Comparison of ENCODE assay signal across 25 mouse cellular contexts in the genomic region with DNA sequence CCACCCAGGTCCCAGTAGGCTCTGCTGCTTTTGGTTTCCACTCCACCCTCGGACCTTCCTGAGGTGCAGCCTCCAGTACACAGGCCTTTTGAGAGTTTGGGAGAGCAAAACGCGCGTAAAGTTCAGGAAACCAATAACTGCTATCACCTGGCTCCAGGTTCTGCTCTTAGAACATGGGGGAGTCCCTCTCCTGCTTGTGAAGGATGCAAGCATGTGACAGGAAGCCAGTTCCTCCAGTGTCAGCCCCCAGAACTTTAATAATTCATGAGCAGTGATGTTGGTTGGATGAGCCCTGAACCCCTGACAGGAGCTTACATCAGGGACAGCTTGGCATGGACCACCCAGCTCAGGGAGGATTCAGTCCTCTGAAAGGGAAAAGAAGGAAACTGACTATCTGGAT.
"Had no signal": no experiment of that assay in that cellular context is flagged by ENCODE, and none has a peak within 500 bp of the region (broad histone marks: within the 10 kb centered on the region; RNA-seq: fewer than 3 reads in every experiment).

No protein-coding gene starts in this region.

- DNase-seq: gastrocnemius, adult 2 months; gastrocnemius, postnatal 10 days; gastrocnemius, postnatal 25 days; heart, postnatal 14 days; heart, postnatal 36 days; kidney, adult 11 months; kidney, adult 2 months; kidney, adult 9 months; kidney, postnatal 14 days; kidney, postnatal 36 days; layer of hippocampus, postnatal 36 days; left cerebral cortex, postnatal 4 days had no signal

- H3K27me3 ChIP-seq: heart, embryonic 13.5 days; heart, embryonic 15.5 days; hindbrain, embryonic 13.5 days; hindbrain, embryonic 15.5 days; intestine, embryonic 15.5 days; kidney, embryonic 15.5 days; limb, embryonic 13.5 days; limb, embryonic 15.5 days; liver, embryonic 12.5 days had no signal

- H3K9me3 ChIP-seq: heart, embryonic 10.5 days; heart, embryonic 13.5 days; heart, embryonic 15.5 days; hindbrain, embryonic 13.5 days; hindbrain, embryonic 15.5 days; intestine, embryonic 15.5 days; kidney, embryonic 15.5 days; limb, embryonic 13.5 days; limb, embryonic 15.5 days; liver, embryonic 12.5 days had no signal

- H3K4me3 ChIP-seq: gastrocnemius, adult 2 months; heart, embryonic 10.5 days; heart, embryonic 13.5 days; heart, embryonic 15.5 days; hindbrain, embryonic 13.5 days; hindbrain, embryonic 15.5 days; intestine, embryonic 15.5 days; kidney, embryonic 15.5 days; limb, embryonic 13.5 days; limb, embryonic 15.5 days; liver, embryonic 12.5 days had no signal

- H3K4me2 ChIP-seq: heart, embryonic 13.5 days; heart, embryonic 15.5 days; hindbrain, embryonic 13.5 days; hindbrain, embryonic 15.5 days; intestine, embryonic 15.5 days; kidney, embryonic 15.5 days; limb, embryonic 13.5 days; limb, embryonic 15.5 days; liver, embryonic 12.5 days had no signal

- H3K9ac ChIP-seq: heart, embryonic 13.5 days; heart, embryonic 15.5 days; hindbrain, embryonic 13.5 days; hindbrain, embryonic 15.5 days; intestine, embryonic 15.5 days; kidney, embryonic 15.5 days; limb, embryonic 13.5 days; limb, embryonic 15.5 days; liver, embryonic 12.5 days; liver, embryonic 14.5 days had no signal

- H3K36me3 ChIP-seq: heart, embryonic 10.5 days; heart, embryonic 13.5 days; heart, embryonic 15.5 days; hindbrain, embryonic 13.5 days; hindbrain, embryonic 15.5 days; intestine, embryonic 15.5 days; kidney, embryonic 15.5 days; limb, embryonic 13.5 days; limb, embryonic 15.5 days; liver, embryonic 12.5 days had no signal

- H3K27ac ChIP-seq: gastrocnemius, adult 2 months; heart, embryonic 10.5 days; heart, embryonic 13.5 days; heart, embryonic 15.5 days; hindbrain, embryonic 13.5 days; hindbrain, embryonic 15.5 days; hindbrain, postnatal 0 days; intestine, embryonic 15.5 days; kidney, embryonic 15.5 days; kidney, postnatal 0 days; limb, embryonic 13.5 days; limb, embryonic 15.5 days; liver, embryonic 12.5 days; liver, embryonic 14.5 days had no signal

- ATAC-seq: hindbrain, postnatal 0 days; intestine, embryonic 15.5 days; liver, embryonic 12.5 days had no signal

- H3K4me1 ChIP-seq: heart, embryonic 10.5 days; heart, embryonic 13.5 days; heart, embryonic 15.5 days; kidney, embryonic 15.5 days had no signal
